Mouse (Mus musculus) kidney, embryonic 15.5 days (tissue): Measurements from ENCODE around the gene Phf19. TPM values are rescaled to one million over a fixed set of nuclear protein-coding genes. Genes with fewer than 3 reads are reported as not detected.

Experiments used
- ATAC-seq: fragments of 200-750 bp; cut with Nextera tagmentation; replicated peaks from 2 replicates; pipeline ENCODE4 v1.8.0; 2017; ENCODE audit warnings: moderate TSS enrichment; ENCODE audit not compliant: low FRiP score
- H3K27ac ChIP-seq: fragments of 300-500 bp; sonication (generic); 2 replicates; pipeline ENCODE4 v1.5.1; 2015; ENCODE audit warnings: mild to moderate bottlenecking, inconsistent platforms
- H3K27me3 ChIP-seq: fragments of 300-500 bp; sonication (generic); 2 replicates; pipeline ENCODE4 v1.6.1; 2015; ENCODE audit warnings: inconsistent platforms
- H3K36me3 ChIP-seq: fragments of 300-500 bp; sonication (generic); 2 replicates; pipeline ENCODE4 v1.6.1; 2015; ENCODE audit warnings: inconsistent platforms
- H3K4me1 ChIP-seq: fragments of 300-500 bp; sonication (generic); 2 replicates; pipeline ENCODE4 v1.6.1; 2015; ENCODE audit warnings: inconsistent platforms
- H3K4me2 ChIP-seq: fragments of 300-500 bp; sonication (generic); 2 replicates; pipeline ENCODE4 v1.6.1; 2015; ENCODE audit warnings: moderate library complexity, mild to moderate bottlenecking, inconsistent platforms
- H3K4me3 ChIP-seq: fragments of 300-500 bp; sonication (generic); replicated peaks from 2 replicates; pipeline ENCODE4 v1.5.1; 2015; ENCODE audit warnings: mild to moderate bottlenecking, inconsistent platforms
- H3K9ac ChIP-seq: fragments of 300-500 bp; sonication (generic); 2 replicates; pipeline ENCODE4 v1.6.1; 2015; ENCODE audit warnings: mild to moderate bottlenecking, inconsistent platforms
- H3K9me3 ChIP-seq: fragments of 300-500 bp; sonication (generic); replicated peaks from 2 replicates; pipeline ENCODE4 v1.6.1; 2016; ENCODE audit warnings: inconsistent platforms
- WGBS: fragments of 180-500 bp; shearing (Covaris S2); methylation state at CpG from one replicate; pipeline ENCODE4 v1.1.7; 2015; ENCODE audit warnings: mixed read lengths; 5-methylcytosine and 5-hydroxymethylcytosine counted together
- polyA plus RNA-seq: library from polyadenylated mRNA; unstranded; fragments of >200 nt; fragmentation: Nextera tagmentation; extraction: Ambion mirVana; gene quantifications from 2 replicates; pipeline ENCODE4 v1.2.1, GENCODE M21; 2015

Phf19 gene
- 24.6 and 26.3 TPM in 2 replicates for polyA plus RNA-seq

- peaks cover 11% of the 10 kb centered on the region for H3K27me3 ChIP-seq
- peaks cover 31% of the 10 kb centered on the region for H3K4me1 ChIP-seq
- peak within 1 kb of the TSS; percentile 63 for H3K27ac ChIP-seq
- peaks cover 13% of the 10 kb centered on the region; the same call in 1 of the 2 replicates for H3K36me3 ChIP-seq
- under 1% methylated on average over 59 of the region's 64 CpGs for WGBS
- peak within 1 kb of the TSS; percentile 65 for H3K9ac ChIP-seq
- peak within 1 kb of the TSS; percentile 93 for H3K4me2 ChIP-seq
- peak within 1 kb of the TSS; percentile 62 for H3K4me3 ChIP-seq
- ATAC-seq = peak; percentile 61
- H3K9me3 ChIP-seq = no peaks in the 10 kb centered on the region
These were observed at the start of gene Phf19 for GRCm38 (mm10) chr2:34913218-34914068. Phf19 (minus strand) TSS chr2:34914026.

- Histone ChIP-seq H3K4me2 (peak overlapping the region; percentile 24), H3K27ac (peak overlapping the region; percentile 78), H3K27me3 (no peaks in the 10 kb centered on the region), H3K9ac (no peak overlapping the region), H3K4me1 (peaks cover 57% of the 10 kb centered on the region), H3K4me3 (0 out of 2 replicates have a peak overlapping the region, but pooled peaks have one; percentile 4), H3K9me3 (no peaks in the 10 kb centered on the region), H3K36me3 (no peaks in the 10 kb centered on the region)
- 49% methylated on average over 13 of the region's 13 CpGs for WGBS
- peak; percentile 74 for ATAC-seq
These were observed 49.6 kb upstream of the Phf19 start for GRCm38 (mm10) chr2:34963371-34963956.

- 47% methylated on average over 9 of the region's 9 CpGs for WGBS
- H3K4me2 ChIP-seq = peak overlapping the region; percentile 24; the same call in 1 of the 2 replicates
- H3K36me3 ChIP-seq = no peaks in the 10 kb centered on the region
These were observed 49.1 kb upstream of the Phf19 start for GRCm38 (mm10) chr2:34962893-34963292.

GRCm38 (mm10) chr2:34962211-34962610, 48.4 kb upstream of the Phf19 start:
- Histone ChIP-seq H3K4me1 (peaks cover 57% of the 10 kb centered on the region), H3K27ac (peak overlapping the region; percentile 78), H3K27me3 (no peaks in the 10 kb centered on the region), H3K9ac (no peak overlapping the region), H3K9me3 (no peaks in the 10 kb centered on the region), H3K4me3 (no peak overlapping the region), H3K4me2 (no peak overlapping the region), H3K36me3 (no peaks in the 10 kb centered on the region)
- 69% methylated on average over 2 of the region's 2 CpGs for WGBS
- ATAC-seq = no peak

More at GRCm38 (mm10) chr2:34962893-34963292, 49.1 kb upstream of the Phf19 start:
- H3K27ac ChIP-seq = peak overlapping the region; percentile 78
- no peaks in the 10 kb centered on the region for H3K27me3 ChIP-seq
- ATAC-seq = no peak
- no peak overlapping the region for H3K4me3 ChIP-seq
- no peak overlapping the region for H3K9ac ChIP-seq
- H3K9me3 ChIP-seq = no peaks in the 10 kb centered on the region
- H3K4me1 ChIP-seq = peaks cover 57% of the 10 kb centered on the region

GRCm38 (mm10) chr2:34961481-34962036, 47.7 kb upstream of the Phf19 start, which contains the start of gene Traf1:
Traf1 (minus strand) TSS chr2:34961772.
- ATAC-seq = peak; percentile 80
- no peaks in the 10 kb centered on the region for H3K27me3 ChIP-seq
- no peaks in the 10 kb centered on the region for H3K9me3 ChIP-seq
- WGBS = 10% methylated on average over 20 of the region's 20 CpGs
- peak within 1 kb of the TSS; percentile 40 for H3K9ac ChIP-seq
- H3K4me3 ChIP-seq = peak within 1 kb of the TSS; percentile 42
- H3K4me1 ChIP-seq = peaks cover 57% of the 10 kb centered on the region
- H3K36me3 ChIP-seq = no peaks in the 10 kb centered on the region
- H3K27ac ChIP-seq = peak within 1 kb of the TSS; percentile 78
- H3K4me2 ChIP-seq = peak within 1 kb of the TSS; percentile 65

GRCm38 (mm10) chr2:34960966-34961365, 47.1 kb upstream of the Phf19 start:
- Histone ChIP-seq H3K9me3 (no peaks in the 10 kb centered on the region), H3K27ac (peak overlapping the region; percentile 74), H3K4me2 (peak overlapping the region; percentile 65), H3K27me3 (no peaks in the 10 kb centered on the region), H3K4me3 (peak overlapping the region; percentile 42), H3K4me1 (peaks cover 56% of the 10 kb centered on the region), H3K9ac (peak overlapping the region; percentile 40), H3K36me3 (no peaks in the 10 kb centered on the region)
- 58% methylated on average over 6 of the region's 6 CpGs for WGBS
- ATAC-seq = no peak; the same call in 1 of the 2 replicates

GRCm38 (mm10) chr2:34960466-34960865, 46.6 kb upstream of the Phf19 start:
- peak overlapping the region; percentile 42 for H3K4me3 ChIP-seq
- H3K4me2 ChIP-seq = peak overlapping the region; percentile 65
- no peaks in the 10 kb centered on the region for H3K36me3 ChIP-seq
- no peaks in the 10 kb centered on the region for H3K27me3 ChIP-seq
- WGBS = 51% methylated on average over 4 of the region's 5 CpGs
- peaks cover 51% of the 10 kb centered on the region for H3K4me1 ChIP-seq
- no peaks in the 10 kb centered on the region for H3K9me3 ChIP-seq
- peak overlapping the region; percentile 74 for H3K27ac ChIP-seq
- no peak for ATAC-seq
- H3K9ac ChIP-seq = no peak overlapping the region

GRCm38 (mm10) chr2:34958582-34958981, 44.8 kb upstream of the Phf19 start:
- no peak overlapping the region for H3K4me2 ChIP-seq
- no peak overlapping the region for H3K4me3 ChIP-seq
- H3K4me1 ChIP-seq = peaks cover 34% of the 10 kb centered on the region
- no peaks in the 10 kb centered on the region for H3K36me3 ChIP-seq
- ATAC-seq = no peak
- 79% methylated on average over 7 of the region's 7 CpGs for WGBS
- H3K9ac ChIP-seq = no peak overlapping the region
- H3K27ac ChIP-seq = no peak overlapping the region
- no peaks in the 10 kb centered on the region for H3K27me3 ChIP-seq
- H3K9me3 ChIP-seq = no peaks in the 10 kb centered on the region

- Histone ChIP-seq H3K9me3 (no peaks in the 10 kb centered on the region), H3K27me3 (no peaks in the 10 kb centered on the region), H3K9ac (no peak overlapping the region), H3K36me3 (no peaks in the 10 kb centered on the region), H3K4me2 (no peak overlapping the region), H3K4me1 (peaks cover 28% of the 10 kb centered on the region), H3K27ac (no peak overlapping the region), H3K4me3 (no peak overlapping the region)
- ATAC-seq = no peak
- WGBS = 80% methylated on average over 7 of the region's 7 CpGs
These were observed 44.2 kb upstream of the Phf19 start for GRCm38 (mm10) chr2:34958036-34958435.

GRCm38 (mm10) chr2:34957405-34957804, 43.6 kb upstream of the Phf19 start:
- no peaks in the 10 kb centered on the region for H3K27me3 ChIP-seq
- peaks cover 22% of the 10 kb centered on the region for H3K4me1 ChIP-seq
- H3K9ac ChIP-seq = no peak overlapping the region
- ATAC-seq = no peak
- H3K36me3 ChIP-seq = no peaks in the 10 kb centered on the region
- no peaks in the 10 kb centered on the region for H3K9me3 ChIP-seq
- 57% methylated on average over 1 of the region's 1 CpGs for WGBS
- H3K4me2 ChIP-seq = no peak overlapping the region
- H3K4me3 ChIP-seq = no peak overlapping the region
- no peak overlapping the region for H3K27ac ChIP-seq

- no peak overlapping the region for H3K4me2 ChIP-seq
- peaks cover 19% of the 10 kb centered on the region for H3K4me1 ChIP-seq
- no peak overlapping the region for H3K9ac ChIP-seq
- no peak for ATAC-seq
- WGBS = 66% methylated on average over 5 of the region's 5 CpGs
- H3K27me3 ChIP-seq = no peaks in the 10 kb centered on the region
- no peak overlapping the region for H3K27ac ChIP-seq
- no peak overlapping the region for H3K4me3 ChIP-seq
- no peaks in the 10 kb centered on the region for H3K36me3 ChIP-seq
- no peaks in the 10 kb centered on the region for H3K9me3 ChIP-seq
These were observed 43.1 kb upstream of the Phf19 start for GRCm38 (mm10) chr2:34956941-34957340.

GRCm38 (mm10) chr2:34954344-34954743, 40.5 kb upstream of the Phf19 start:
- Histone ChIP-seq H3K27me3 (no peaks in the 10 kb centered on the region), H3K9ac (no peak overlapping the region), H3K36me3 (no peaks in the 10 kb centered on the region), H3K4me3 (no peak overlapping the region), H3K4me2 (no peak overlapping the region), H3K9me3 (no peaks in the 10 kb centered on the region), H3K27ac (no peak overlapping the region), H3K4me1 (no peaks in the 10 kb centered on the region)
- ATAC-seq = no peak
